Mouse (Mus musculus): ENCODE results near the gene Fshb. TPM values are rescaled to one million over a fixed set of nuclear protein-coding genes. Genes with fewer than 3 reads are reported as not detected.

Fshb gene
- not detected in 2 replicates for polyA plus RNA-seq (2015; fragmentation: Nextera tagmentation; extraction: Ambion mirVana)

DNA sequence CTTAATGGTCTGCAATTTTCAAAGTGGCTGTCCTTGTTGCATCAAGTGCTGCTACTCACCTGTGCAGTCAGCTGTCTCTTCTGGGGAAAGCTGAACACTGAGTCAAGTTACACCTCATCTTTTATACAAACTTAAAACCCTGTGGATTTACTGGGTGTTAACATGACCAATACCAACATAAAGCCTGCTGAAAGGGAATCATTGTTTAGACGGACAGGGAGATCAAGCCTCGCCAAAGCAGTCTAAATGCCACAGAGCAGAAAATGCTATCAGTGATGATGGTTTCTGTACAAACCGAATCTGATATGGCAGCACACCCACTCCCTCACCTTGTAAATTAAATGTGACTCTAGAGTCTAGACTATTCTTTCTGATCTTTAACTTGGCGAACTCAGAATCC, at the start of gene Fshb:
TSS of gene Fshb (minus strand) at position 101 of the 400 bp plus-strand sequence.
- Histone ChIP-seq H3K4me3 (ENCODE audit: low read length) (no peak within 1 kb of the TSS), H3K36me3 (ENCODE audit: control insufficient read depth, insufficient read depth, low read length) (no peaks in the 10 kb centered on the region), H3K9ac (ENCODE audit: low read length) (no peak within 1 kb of the TSS), H3K4me1 (replicated peaks; ENCODE audit: control insufficient read depth, insufficient read depth, low read length) (no peaks in the 10 kb centered on the region), H3K27me3 (ENCODE audit: control insufficient read depth, insufficient read depth, low read depth, low read length) (no peaks in the 10 kb centered on the region), H3K27ac (ENCODE audit: low read length) (no peak within 1 kb of the TSS), H3K4me2 (ENCODE audit: low read depth, low read length) (no peak within 1 kb of the TSS), H3K9me3 (ENCODE audit: control insufficient read depth, low read length) (no peaks in the 10 kb centered on the region)
- 67% methylated on average over 4 of the region's 4 CpGs for WGBS
- no peak for ATAC-seq (ENCODE audit: low read depth)

DNA sequence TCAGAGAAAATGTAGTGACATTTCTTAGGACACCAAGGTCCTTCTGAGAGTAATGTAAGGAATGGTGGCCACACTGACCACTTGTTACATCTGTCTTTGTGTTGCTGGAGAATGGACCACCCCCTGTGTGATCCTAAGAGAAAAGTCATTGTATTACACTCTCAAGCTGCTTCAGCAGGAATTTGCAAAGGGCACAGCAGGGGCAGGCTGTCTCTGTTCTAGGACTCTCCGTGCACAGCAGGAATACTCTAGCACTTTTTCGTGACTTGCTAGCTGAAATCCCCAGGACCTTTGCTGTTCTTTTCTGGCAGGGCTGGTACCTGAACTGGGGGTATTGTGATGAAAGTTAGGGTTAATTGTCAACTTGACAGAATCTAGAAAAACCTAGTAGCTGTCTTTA, 24.8 kb upstream of the Fshb start:
- H3K9me3 ChIP-seq (ENCODE audit: control insufficient read depth, low read length): no peaks in the 10 kb centered on the region
- no peaks in the 10 kb centered on the region for H3K36me3 ChIP-seq (ENCODE audit: control insufficient read depth, insufficient read depth, low read length)
- no peak overlapping the region for H3K27ac ChIP-seq (ENCODE audit: low read length)
- H3K4me1 ChIP-seq (replicated peaks; ENCODE audit: control insufficient read depth, insufficient read depth, low read length): no peaks in the 10 kb centered on the region
- H3K27me3 ChIP-seq (ENCODE audit: control insufficient read depth, insufficient read depth, low read depth, low read length): no peaks in the 10 kb centered on the region
- WGBS: 34% methylated on average over 2 of the region's 2 CpGs
- ATAC-seq (ENCODE audit: low read depth): no peak
- no peak overlapping the region for H3K9ac ChIP-seq (ENCODE audit: low read length)
- no peak overlapping the region for H3K4me3 ChIP-seq (ENCODE audit: low read length)
- no peak overlapping the region for H3K4me2 ChIP-seq (ENCODE audit: low read depth, low read length)

DNA sequence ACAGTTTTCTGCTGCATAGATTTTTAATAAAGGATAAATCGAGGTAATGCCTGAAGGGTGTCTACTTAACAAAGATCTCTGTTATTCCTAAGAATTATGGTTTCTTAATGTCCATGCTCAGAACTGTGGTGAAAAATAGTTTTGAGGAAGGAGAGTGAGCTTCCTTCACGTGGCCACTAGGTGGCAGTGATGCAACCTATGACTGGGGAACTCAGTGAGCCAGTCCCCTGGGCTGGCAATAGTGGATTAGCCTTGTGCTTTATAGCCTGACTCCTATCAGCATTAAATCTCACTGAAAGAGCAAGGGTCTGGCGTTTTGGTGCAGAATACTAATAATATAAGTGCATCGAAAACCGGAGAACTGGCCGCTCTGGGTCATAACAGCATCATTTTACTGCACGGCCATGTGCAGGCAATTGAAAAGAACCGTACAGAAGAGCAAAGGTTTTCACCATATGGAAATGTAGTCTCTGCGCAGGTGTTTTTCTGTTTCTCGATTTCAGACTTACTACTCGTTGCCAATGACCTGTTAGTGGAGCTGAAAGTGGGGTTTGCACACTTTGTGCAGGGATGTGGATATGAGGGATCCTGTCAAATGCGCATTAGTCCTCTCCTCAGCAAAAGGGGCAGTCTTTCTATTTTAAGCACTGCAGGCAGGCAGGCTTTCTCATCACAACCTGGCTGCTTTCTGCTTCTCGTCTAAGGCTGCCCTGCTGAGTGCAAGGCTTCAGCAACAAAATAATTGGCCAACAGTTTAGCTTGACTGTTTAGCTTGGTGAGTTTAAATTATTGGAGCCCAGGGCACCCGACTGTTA, 23.8 kb upstream of the Fshb start:
- no peak overlapping the region for H3K9ac ChIP-seq (ENCODE audit: low read length)
- H3K27ac ChIP-seq (ENCODE audit: low read length): no peak overlapping the region
- H3K4me3 ChIP-seq (ENCODE audit: low read length): no peak overlapping the region
- H3K36me3 ChIP-seq (ENCODE audit: control insufficient read depth, insufficient read depth, low read length): no peaks in the 10 kb centered on the region
- no peaks in the 10 kb centered on the region for H3K9me3 ChIP-seq (ENCODE audit: control insufficient read depth, low read length)
- H3K4me2 ChIP-seq (ENCODE audit: low read depth, low read length): no peak overlapping the region
- ATAC-seq (ENCODE audit: low read depth): no peak
- no peaks in the 10 kb centered on the region for H3K4me1 ChIP-seq (replicated peaks; ENCODE audit: control insufficient read depth, insufficient read depth, low read length)
- H3K27me3 ChIP-seq (ENCODE audit: control insufficient read depth, insufficient read depth, low read depth, low read length): no peaks in the 10 kb centered on the region
- WGBS: 52% methylated on average over 14 of the region's 14 CpGs

DNA sequence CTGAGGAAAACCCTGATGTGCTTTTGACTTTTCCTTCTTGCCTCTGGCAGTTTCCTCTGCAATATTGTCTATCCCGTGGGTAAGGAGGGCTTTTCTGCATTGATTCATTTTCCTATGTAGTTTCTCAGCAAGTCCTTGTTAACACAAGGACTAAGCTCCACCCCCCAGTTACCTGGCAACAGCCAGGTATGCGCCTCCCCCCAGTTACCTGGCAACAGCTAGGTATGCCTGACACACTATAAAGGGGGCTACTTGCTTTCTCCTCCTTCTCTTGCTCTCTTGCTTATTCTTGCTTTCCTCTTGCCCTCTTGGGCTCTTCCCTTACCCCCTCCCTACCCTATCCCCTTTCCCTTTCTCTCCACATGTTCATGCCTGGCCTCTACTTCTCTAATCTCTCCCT, 3.8 kb upstream of the Fshb start:
- WGBS: 28% methylated on average over 2 of the region's 2 CpGs
- Histone ChIP-seq H3K36me3 (ENCODE audit: control insufficient read depth, insufficient read depth, low read length) (no peaks in the 10 kb centered on the region), H3K27me3 (ENCODE audit: control insufficient read depth, insufficient read depth, low read depth, low read length) (no peaks in the 10 kb centered on the region), H3K9ac (ENCODE audit: low read length) (no peak overlapping the region), H3K4me1 (replicated peaks; ENCODE audit: control insufficient read depth, insufficient read depth, low read length) (no peaks in the 10 kb centered on the region), H3K9me3 (ENCODE audit: control insufficient read depth, low read length) (no peaks in the 10 kb centered on the region), H3K27ac (ENCODE audit: low read length) (no peak overlapping the region), H3K4me2 (ENCODE audit: low read depth, low read length) (no peak overlapping the region), H3K4me3 (ENCODE audit: low read length) (no peak overlapping the region)
- ATAC-seq (ENCODE audit: low read depth): no peak

- no peak for ATAC-seq (ENCODE audit: low read depth)
Measured at GRCm38 (mm10) chr2:107045955-107046354, 13.5 kb downstream of the Fshb start.

DNA sequence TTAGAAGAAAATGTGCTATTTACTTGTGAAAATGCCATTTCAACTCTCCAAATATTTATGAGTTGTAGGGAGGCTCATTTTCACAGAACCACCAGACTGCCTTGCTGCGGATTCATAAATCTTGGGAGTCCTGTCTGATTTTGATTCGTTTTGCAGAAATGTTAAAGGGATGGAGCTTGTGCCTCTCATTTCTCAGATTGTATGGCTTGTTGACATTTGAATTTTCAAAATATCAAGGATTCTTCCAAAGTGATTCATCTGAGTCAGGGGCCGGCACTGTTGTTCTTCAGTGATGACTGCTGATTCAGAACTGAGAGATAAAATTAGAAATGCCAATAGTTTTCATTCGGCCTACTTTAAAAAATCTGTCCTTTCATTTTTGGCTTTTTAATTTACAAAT, 18.6 kb downstream of the Fshb start:
- H3K4me1 ChIP-seq (replicated peaks; ENCODE audit: control insufficient read depth, insufficient read depth, low read length): no peaks in the 10 kb centered on the region
- no peak overlapping the region for H3K27ac ChIP-seq (ENCODE audit: low read length)
- H3K9ac ChIP-seq (ENCODE audit: low read length): no peak overlapping the region
- WGBS: 68% methylated on average over 4 of the region's 4 CpGs
- ATAC-seq (ENCODE audit: low read depth): no peak
- H3K9me3 ChIP-seq (ENCODE audit: control insufficient read depth, low read length): no peaks in the 10 kb centered on the region
- H3K4me3 ChIP-seq (ENCODE audit: low read length): no peak overlapping the region
- H3K27me3 ChIP-seq (ENCODE audit: control insufficient read depth, insufficient read depth, low read depth, low read length): no peaks in the 10 kb centered on the region
- no peak overlapping the region for H3K4me2 ChIP-seq (ENCODE audit: low read depth, low read length)
- H3K36me3 ChIP-seq (ENCODE audit: control insufficient read depth, insufficient read depth, low read length): no peaks in the 10 kb centered on the region

More at GRCm38 (mm10) chr2:107045955-107046354, 13.5 kb downstream of the Fshb start:
- no peak overlapping the region for H3K9ac ChIP-seq (ENCODE audit: low read length)
- no peaks in the 10 kb centered on the region for H3K36me3 ChIP-seq (ENCODE audit: control insufficient read depth, insufficient read depth, low read length)
- H3K4me2 ChIP-seq (ENCODE audit: low read depth, low read length): no peak overlapping the region
- H3K9me3 ChIP-seq (ENCODE audit: control insufficient read depth, low read length): no peaks in the 10 kb centered on the region
- H3K4me3 ChIP-seq (ENCODE audit: low read length): no peak overlapping the region
- no peak overlapping the region for H3K27ac ChIP-seq (ENCODE audit: low read length)
- H3K4me1 ChIP-seq (replicated peaks; ENCODE audit: control insufficient read depth, insufficient read depth, low read length): no peaks in the 10 kb centered on the region
- H3K27me3 ChIP-seq (ENCODE audit: control insufficient read depth, insufficient read depth, low read depth, low read length): no peaks in the 10 kb centered on the region

DNA sequence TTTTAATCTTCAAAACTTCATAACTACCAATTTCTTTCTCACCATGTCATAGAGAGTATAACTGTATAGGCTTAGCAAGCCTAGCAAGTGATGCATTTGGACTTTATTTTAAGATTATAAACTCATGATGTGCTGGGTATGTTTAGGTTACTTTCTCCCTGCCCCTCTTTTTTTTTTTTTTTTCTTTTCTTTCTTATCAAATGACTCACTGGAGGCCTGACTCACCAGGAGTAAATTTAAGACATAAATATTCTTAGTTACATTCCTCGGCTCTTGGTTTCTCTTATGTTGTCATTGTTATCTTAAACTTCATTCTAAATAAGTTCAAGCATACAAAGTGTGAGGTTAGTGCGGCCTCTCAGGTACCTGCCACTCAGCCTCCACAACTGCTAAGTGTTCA, 23.5 kb downstream of the Fshb start:
- no peaks in the 10 kb centered on the region for H3K9me3 ChIP-seq (ENCODE audit: control insufficient read depth, low read length)
- H3K4me3 ChIP-seq (ENCODE audit: low read length): no peak overlapping the region
- WGBS: 40% methylated on average over 2 of the region's 2 CpGs

GRCm38 (mm10) chr2:107024694-107025093, 34.8 kb downstream of the Fshb start:
- H3K27me3 ChIP-seq (ENCODE audit: control insufficient read depth, insufficient read depth, low read depth, low read length): no peaks in the 10 kb centered on the region

More for the DNA sequence above, 23.5 kb downstream of the Fshb start:
- ATAC-seq (ENCODE audit: low read depth): no peak
- Histone ChIP-seq H3K27me3 (ENCODE audit: control insufficient read depth, insufficient read depth, low read depth, low read length) (no peaks in the 10 kb centered on the region), H3K36me3 (ENCODE audit: control insufficient read depth, insufficient read depth, low read length) (no peaks in the 10 kb centered on the region), H3K27ac (ENCODE audit: low read length) (no peak overlapping the region), H3K9ac (ENCODE audit: low read length) (no peak overlapping the region), H3K4me1 (replicated peaks; ENCODE audit: control insufficient read depth, insufficient read depth, low read length) (no peaks in the 10 kb centered on the region), H3K4me2 (ENCODE audit: low read depth, low read length) (no peak overlapping the region)

GRCm38 (mm10) chr2:107022713-107023112, 36.7 kb downstream of the Fshb start:
- no peak overlapping the region for H3K4me2 ChIP-seq (ENCODE audit: low read depth, low read length)
- no peak overlapping the region for H3K27ac ChIP-seq (ENCODE audit: low read length)
- no peak overlapping the region for H3K9ac ChIP-seq (ENCODE audit: low read length)
- no peak for ATAC-seq (ENCODE audit: low read depth)
- H3K9me3 ChIP-seq (ENCODE audit: control insufficient read depth, low read length): no peaks in the 10 kb centered on the region
- no peaks in the 10 kb centered on the region for H3K27me3 ChIP-seq (ENCODE audit: control insufficient read depth, insufficient read depth, low read depth, low read length)
- no peak overlapping the region for H3K4me3 ChIP-seq (ENCODE audit: low read length)
- 93% methylated on average over 5 of the region's 5 CpGs for WGBS
- H3K4me1 ChIP-seq (replicated peaks; ENCODE audit: control insufficient read depth, insufficient read depth, low read length): no peaks in the 10 kb centered on the region
- H3K36me3 ChIP-seq (ENCODE audit: control insufficient read depth, insufficient read depth, low read length): no peaks in the 10 kb centered on the region

More at GRCm38 (mm10) chr2:107024694-107025093, 34.8 kb downstream of the Fshb start:
- H3K4me1 ChIP-seq (replicated peaks; ENCODE audit: control insufficient read depth, insufficient read depth, low read length): no peaks in the 10 kb centered on the region
- no peaks in the 10 kb centered on the region for H3K9me3 ChIP-seq (ENCODE audit: control insufficient read depth, low read length)
- no peak overlapping the region for H3K4me3 ChIP-seq (ENCODE audit: low read length)
- H3K4me2 ChIP-seq (ENCODE audit: low read depth, low read length): no peak overlapping the region
- 72% methylated on average over 4 of the region's 4 CpGs for WGBS
- no peak for ATAC-seq (ENCODE audit: low read depth)
- no peak overlapping the region for H3K27ac ChIP-seq (ENCODE audit: low read length)
- no peak overlapping the region for H3K9ac ChIP-seq (ENCODE audit: low read length)
- no peaks in the 10 kb centered on the region for H3K36me3 ChIP-seq (ENCODE audit: control insufficient read depth, insufficient read depth, low read length)
